Mouse (Mus musculus): ENCODE results near the gene Xlr3b.
"Not testable (repeated sequence)": the region's sequence is repeated elsewhere in the genome, so short reads cannot be mapped to it uniquely, and the experiment has no call there.

Gene Xlr3b

DNA sequence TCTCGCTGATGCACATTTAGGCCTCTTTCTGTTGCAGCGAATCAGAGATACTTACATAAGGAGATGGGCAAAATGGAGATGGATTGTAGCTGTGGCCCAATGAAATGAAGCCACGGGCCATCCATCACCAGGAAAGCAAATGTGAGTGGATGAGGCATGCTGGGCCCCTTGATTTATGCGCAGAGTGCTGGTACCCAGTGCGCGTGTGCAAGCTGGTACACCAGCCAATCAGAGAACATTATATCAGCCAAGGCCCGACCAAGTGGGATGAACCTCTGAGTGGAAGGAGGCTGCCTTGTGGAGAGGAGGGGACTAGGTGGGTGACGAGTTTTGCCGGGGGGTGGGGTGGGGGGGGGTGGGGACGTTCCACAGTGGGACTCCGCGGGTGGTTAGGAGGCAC, at the start of gene Xlr3b:
Xlr3b (plus strand) TSS at position 274 of the 400 bp plus-strand sequence.
- DNase-seq: peak; percentile 97

DNA sequence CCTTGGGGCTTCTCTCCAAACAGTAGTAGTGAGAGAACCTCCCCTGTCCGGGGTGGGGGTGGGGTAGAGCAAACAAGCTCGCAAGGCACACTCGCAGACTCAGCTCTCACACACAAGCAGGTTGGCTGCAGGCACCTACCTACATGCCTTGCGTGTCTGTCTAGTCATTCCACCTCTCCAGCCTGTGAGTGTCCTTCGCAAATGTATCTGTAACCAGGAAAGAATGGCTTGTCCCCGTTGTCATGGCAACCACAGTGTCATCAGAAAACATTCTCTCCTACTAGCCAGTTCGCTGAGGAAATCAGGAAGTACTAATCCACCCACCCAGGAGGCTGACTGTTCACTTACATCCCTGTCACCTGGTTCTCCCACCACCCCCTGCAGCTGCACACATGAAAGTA, 48.8 kb upstream of the Xlr3b start:
- DNase-seq: not testable (repeated sequence)

DNA sequence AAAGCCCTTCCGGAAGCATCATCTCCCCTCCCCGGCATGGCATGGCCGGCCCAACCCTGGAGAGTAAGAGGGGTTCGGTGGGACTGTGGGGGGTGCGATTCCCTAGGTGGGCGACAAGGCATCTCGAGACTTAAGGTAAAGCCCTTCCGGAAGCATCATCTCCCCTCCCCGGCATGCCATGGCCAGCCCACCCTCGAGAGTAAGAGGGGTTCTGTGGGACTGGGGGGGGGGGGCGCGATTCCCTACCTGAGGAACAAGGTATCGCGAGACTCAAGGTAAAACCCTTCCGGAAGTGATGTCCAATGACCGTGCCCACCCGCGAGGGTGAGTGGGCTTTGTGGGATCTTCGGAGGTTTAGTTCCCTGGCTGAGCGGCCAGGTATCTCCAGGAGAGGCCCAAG, 43.5 kb upstream of the Xlr3b start, which contains the start of gene Xlr5b:
Xlr5b (plus strand) TSS at position 301 of the 400 bp plus-strand sequence.
- DNase-seq: not testable (repeated sequence)

DNA sequence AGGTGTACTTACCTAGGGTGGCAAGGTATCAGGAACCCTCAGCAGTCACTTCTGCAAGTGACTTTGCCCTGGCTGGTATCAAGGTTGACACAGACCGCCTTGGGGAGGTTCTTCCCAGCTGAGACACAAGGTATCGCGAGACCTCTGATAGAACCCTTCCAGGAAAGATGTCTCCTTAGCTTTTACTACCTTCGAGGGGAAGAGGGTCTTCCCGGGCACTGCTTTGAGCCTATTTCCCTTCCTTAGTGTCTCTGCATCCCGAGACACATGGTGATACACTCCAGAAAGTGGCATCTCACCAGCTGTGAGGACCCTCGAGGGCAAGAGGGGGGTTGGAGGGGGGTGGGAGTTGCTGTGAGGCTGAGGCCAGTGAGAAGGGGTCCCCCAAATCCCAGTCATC, 42.7 kb upstream of the Xlr3b start, which contains the start of gene DXBay18:
DXBay18 (minus strand) TSS at position 101 of the 400 bp plus-strand sequence.
- DNase-seq: not testable (repeated sequence)

DNA sequence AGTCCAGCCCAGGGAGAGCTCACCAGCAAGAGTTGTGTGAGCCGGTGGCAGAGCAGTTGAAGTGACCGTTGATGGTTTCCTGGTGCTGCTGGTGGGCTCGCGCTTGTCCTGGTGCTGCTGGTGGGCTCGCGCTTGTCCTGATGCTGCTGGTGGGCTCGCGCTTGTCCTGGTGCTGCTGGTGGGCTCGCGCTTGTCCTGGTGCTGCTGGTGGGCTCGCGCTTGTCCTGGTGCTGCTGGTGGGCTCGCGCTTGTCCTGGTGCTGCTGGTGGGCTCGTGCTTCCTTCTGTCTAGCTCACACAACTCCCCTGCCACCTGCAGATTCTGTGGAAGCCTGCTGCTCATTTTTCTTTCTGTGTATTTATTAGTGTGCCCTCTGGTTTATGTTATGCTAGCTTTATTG, 15.1 kb upstream of the Xlr3b start, which contains the start of gene Spin2d:
Spin2d (minus strand) TSS at position 101 of the 400 bp plus-strand sequence.
- DNase-seq: not testable (repeated sequence)

DNA sequence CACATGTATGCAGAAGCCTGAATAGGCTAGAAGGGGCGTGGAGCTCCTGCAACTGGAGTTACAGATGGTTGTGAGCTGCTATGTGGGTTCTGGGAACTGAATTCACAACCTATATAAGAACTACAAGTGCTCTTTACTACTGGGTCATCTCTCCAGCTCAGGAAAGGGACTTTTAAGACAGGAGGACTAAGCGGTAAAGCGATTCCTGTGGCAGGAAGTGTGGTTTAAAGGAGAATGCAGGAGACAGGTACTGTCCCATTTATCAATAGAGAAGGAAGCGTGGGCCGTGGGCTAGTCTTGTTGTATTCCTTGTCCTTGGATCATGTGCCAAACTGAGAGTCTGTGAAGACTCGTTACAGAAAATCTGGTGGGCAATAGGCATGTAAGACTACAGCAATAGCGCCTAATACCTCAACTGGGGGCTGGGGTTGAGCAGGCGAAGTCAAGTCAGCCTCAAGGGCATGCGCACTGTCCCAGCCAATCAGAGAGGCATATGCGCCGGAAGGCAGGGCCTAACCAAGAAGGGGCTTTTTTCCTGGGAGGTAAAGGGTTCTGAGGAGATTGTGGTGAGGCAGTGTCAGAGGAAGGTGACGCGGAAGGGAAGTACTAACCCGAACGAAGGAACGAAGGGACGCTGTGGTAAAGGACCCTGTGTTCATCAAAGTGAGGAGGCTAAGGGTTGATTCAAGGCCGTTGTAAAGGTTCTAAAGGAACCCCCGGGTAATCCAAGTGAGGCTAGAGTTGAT, 22.0 kb downstream of the Xlr3b start, which contains the start of gene Xlr4b:
Xlr4b (plus strand) TSS at position 515 of the 746 bp plus-strand sequence.
- not testable (repeated sequence) for DNase-seq

DNA sequence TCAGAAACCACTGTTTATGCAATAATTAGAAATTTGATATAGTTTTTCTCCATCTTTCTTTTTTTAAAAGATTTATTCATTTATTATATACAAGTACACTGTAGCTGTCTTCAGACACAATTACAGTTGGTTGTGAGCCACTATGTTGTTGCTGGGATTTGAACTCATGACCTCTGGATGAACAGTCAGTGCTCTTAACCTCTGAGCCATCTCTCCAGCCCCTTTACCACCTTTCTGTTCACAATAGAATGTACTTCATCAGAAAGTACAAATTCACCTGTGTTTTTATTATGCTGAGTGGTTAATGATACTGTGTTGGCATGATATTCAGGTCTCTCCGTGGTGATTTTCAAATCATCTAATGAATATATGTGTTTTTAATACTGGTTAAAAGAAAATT, 33.4 kb downstream of the Xlr3b start:
- no peak for DNase-seq

DNA sequence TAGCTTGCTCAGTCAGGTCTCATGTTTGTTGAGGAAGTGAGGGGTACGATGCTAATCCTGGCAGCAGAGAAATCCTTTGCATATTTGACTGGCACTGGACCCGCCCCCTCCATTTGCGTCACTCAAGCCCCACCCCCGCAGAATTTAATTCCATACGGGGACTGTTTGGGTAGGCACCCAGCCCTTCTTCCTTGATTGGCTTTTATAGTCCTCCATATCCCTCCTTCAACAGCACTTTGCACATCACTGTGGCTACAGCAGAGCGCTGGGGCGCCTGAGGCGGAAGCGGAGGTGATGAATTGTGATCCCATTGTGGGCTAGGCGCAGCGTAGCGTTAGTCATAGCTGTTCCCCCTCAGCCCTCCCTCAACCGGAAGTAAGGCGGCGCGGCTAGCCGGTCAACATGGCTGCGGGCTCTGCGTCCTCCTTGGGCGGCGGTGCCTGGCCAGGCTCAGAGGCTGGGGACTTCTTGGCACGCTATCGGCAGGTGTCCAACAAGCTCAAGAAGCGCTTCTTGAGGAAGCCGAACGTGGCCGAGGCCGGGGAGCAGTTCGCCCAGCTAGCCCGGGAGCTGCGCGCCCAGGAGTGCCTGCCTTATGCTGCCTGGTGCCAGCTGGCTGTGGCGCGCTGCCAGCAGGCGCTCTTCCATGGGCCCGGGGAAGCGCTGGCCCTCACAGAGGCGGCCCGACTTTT, 36.1 kb downstream of the Xlr3b start, which contains the start of gene F8a:
F8a (plus strand) TSS at position 378 of the 692 bp plus-strand sequence.
- DNase-seq: peak; percentile 99

DNA sequence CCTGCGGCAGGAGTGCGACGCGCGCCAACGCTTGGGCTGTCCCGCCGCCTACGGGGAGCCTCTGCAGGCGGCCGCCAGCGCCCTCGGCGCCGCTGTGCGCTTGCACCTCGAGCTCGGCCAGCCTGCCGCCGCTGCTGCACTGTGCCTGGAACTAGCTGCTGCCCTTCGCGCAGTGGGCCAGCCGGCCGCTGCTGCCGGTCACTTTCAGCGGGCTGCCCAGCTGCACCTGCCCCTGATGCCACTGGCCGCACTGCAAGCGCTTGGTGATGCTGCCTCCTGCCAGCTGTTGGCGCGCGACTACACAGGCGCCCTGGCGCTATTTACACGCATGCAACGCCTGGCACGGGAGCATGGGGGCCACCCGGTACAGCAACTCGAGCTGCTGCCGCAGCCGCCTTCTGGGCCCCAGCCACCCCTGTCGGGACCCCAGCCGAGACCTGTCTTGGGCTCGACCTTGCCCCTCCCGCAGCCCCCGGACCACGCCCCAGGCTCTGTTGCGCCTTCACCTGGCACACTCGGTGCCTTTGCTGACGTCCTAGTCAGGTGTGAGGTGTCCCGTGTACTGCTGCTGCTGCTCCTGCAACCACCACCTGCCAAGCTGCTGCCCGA, 36.7 kb downstream of the Xlr3b start:
- peak; percentile 95 for DNase-seq

DNA sequence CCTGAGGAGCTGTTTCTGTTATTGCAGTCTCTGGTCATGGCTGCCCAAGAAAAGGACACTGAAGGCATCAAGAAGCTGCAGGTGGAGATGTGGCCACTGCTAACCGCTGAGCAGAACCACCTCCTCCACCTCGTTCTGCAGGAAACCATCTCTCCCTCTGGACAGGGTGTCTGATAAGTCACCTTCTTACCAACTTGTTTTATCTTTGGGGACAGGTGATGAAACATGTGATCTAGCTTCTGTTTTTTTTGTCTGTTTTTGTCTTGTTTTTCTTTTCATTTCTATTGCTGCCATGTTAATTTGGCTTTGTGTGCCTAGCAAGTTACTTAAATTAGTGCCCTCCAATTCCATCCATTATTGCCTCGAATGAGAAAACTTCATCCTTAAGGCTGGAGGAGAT, 37.3 kb downstream of the Xlr3b start:
- no peak for DNase-seq

DNA sequence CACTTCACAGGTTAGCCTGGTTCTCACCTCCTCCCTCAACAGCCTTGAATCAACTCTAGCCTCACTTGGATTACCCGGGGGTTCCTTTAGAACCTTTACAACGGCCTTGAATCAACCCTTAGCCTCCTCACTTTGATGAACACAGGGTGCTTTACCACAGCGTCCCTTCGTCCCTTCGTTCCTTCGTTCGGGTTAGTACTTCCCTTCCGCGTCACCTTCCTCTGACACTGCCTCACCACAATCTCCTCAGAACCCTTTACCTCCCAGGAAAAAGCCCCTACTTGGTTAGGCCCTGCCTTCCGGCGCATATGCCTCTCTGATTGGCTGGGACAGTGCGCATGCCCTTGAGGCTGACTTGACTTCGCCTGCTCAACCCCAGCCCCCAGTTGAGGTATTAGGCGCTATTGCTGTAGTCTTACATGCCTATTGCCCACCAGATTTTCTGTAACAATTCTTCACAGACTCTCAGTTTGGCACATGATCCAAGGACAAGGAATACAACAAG, 50.9 kb downstream of the Xlr3b start, which contains the start of gene Xlr4c:
Xlr4c (minus strand) TSS at position 310 of the 505 bp plus-strand sequence.
- not testable (repeated sequence) for DNase-seq
